Mouse (Mus musculus): ENCODE measurements around the gene Ppp1r9a. TPM values are rescaled to one million over a fixed set of nuclear protein-coding genes. Genes with fewer than 3 reads are reported as not detected.

The Ppp1r9a gene
- polyA plus RNA-seq, 1 experiment from 2014 or later: 19.0 TPM

DNA sequence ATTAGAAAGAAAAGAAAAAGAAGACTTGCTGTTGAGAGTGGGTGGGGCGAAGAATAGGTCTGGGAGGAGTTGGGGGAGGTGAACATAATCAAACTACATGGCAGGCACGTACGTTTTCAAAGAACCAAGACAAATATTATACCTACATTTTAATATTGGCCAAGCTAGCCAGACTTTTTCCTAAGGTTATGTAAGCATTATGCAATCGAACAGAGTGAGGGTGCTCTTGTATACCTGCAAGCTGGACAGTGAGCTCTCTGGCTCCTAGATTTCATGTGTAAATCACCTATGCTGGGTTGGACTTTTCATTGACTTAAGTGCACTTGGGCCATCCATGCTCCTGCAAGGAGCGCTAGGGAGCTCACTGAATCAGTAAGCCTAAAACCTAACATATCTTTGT lies 295.9 kb downstream of the Ppp1r9a start:
- Histone ChIP-seq H3K27me3 (no peaks in the 10 kb centered on the region), H3K27ac (no peak overlapping the region), H3K9ac (no peak overlapping the region), H3K9me3 (replicated peaks) (0 out of 2 replicates have a peak, but pooled peaks cover 3% of the 10 kb centered on the region), H3K4me3 (replicated peaks) (no peak overlapping the region), H3K36me3 (no peaks in the 10 kb centered on the region), H3K4me2 (no peak overlapping the region), H3K4me1 (no peaks in the 10 kb centered on the region)
- WGBS: 91% methylated on average over 5 of the region's 5 CpGs
- ATAC-seq (replicated peaks; ENCODE audit: low FRiP score): no peak

DNA sequence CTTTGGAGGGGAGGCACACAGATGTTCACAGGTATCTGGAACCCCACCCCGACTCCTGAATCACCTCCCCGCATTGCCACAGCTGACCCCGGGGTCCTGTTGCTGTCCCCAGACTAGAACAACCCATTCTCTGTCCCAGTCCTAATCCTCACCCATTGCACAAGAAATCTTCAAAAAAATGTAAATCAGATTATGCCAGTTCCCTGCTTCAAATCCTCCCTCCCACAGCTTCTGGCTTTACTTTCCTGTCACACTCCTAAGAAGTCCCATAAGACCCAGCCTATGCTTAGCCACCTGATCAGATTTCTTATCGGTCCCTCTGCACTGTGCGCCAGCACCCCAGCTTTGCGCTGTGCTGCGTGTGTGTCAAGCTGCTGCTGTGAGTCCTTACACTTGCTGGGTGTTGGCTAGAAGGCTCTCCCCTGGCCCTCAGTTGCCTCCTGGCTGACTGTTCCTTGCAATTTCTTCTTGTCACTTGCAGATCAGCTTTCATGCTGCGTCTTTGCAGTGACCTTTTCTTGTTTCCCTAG lies 296.7 kb downstream of the Ppp1r9a start:
- WGBS: 88% methylated on average over 8 of the region's 8 CpGs
- no peak for ATAC-seq (replicated peaks; ENCODE audit: low FRiP score)
- Histone ChIP-seq H3K4me3 (replicated peaks) (no peak overlapping the region), H3K27me3 (no peaks in the 10 kb centered on the region), H3K4me1 (no peaks in the 10 kb centered on the region), H3K27ac (no peak overlapping the region), H3K36me3 (no peaks in the 10 kb centered on the region), H3K4me2 (no peak overlapping the region), H3K9me3 (replicated peaks) (0 out of 2 replicates have a peak, but pooled peaks cover 3% of the 10 kb centered on the region), H3K9ac (no peak overlapping the region)

DNA sequence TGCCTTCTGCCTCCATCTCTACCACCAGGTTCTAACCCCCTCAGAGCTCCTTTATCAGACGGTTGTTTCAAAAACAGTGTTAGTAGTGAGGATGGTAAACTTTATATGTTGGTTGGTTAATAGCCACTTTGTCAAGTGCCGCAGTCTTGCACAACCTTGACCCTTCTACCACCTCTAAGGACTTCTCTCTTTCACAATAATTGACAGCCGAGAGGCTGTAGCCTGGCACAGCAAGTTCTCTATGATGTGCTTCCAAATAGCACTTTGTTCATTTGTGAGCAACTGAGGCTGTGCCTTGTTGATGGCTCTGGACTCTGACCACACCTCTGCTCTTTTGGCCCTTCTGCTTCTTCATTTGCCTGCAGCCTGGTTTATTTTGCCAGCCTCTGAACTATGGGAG lies 297.2 kb downstream of the Ppp1r9a start:
- H3K9me3 ChIP-seq (replicated peaks): 0 out of 2 replicates have a peak, but pooled peaks cover 3% of the 10 kb centered on the region
- no peaks in the 10 kb centered on the region for H3K4me1 ChIP-seq
- H3K36me3 ChIP-seq: no peaks in the 10 kb centered on the region
- ATAC-seq (replicated peaks; ENCODE audit: low FRiP score): no peak
- no peak overlapping the region for H3K27ac ChIP-seq
- H3K4me3 ChIP-seq (replicated peaks): no peak overlapping the region
- H3K4me2 ChIP-seq: no peak overlapping the region
- no peaks in the 10 kb centered on the region for H3K27me3 ChIP-seq
- H3K9ac ChIP-seq: no peak overlapping the region
- WGBS: 82% methylated on average over 3 of the region's 3 CpGs

DNA sequence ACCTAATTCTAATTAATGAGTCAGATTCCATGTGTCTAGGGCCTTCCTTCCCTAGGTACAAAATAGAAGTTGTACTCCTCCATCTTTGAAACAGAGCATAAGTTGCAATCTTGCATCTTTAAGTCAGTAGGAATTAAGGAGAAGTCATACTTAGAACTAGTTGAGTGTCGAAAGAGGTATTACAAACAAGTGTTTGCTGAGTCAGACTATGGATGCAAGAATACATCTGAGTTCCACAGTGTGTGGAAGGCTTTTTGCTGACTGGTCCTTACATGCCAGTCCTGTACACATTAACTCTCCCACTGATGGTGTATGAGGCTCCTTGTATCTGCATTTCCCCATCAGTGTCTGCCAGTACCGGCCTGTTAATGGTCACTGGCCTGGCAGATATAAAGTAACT lies 305.1 kb downstream of the Ppp1r9a start:
- no peak overlapping the region for H3K4me2 ChIP-seq
- H3K9ac ChIP-seq: no peak overlapping the region
- H3K9me3 ChIP-seq (replicated peaks): 0 out of 2 replicates have a peak, but pooled peaks cover 3% of the 10 kb centered on the region
- no peak for ATAC-seq (replicated peaks; ENCODE audit: low FRiP score)
- no peak overlapping the region for H3K4me3 ChIP-seq (replicated peaks)
- H3K27me3 ChIP-seq: no peaks in the 10 kb centered on the region
- no peak overlapping the region for H3K27ac ChIP-seq
- WGBS: 58% methylated on average over 2 of the region's 2 CpGs
- no peaks in the 10 kb centered on the region for H3K4me1 ChIP-seq
- H3K36me3 ChIP-seq: no peaks in the 10 kb centered on the region

Other genes starting within 250 kb of the Ppp1r9a start
- 46.8 and 48.7 TPM in 2 replicates for gene Sgce, start 155.7 kb upstream of the Ppp1r9a start, polyA plus RNA-seq (2015; fragmentation: Nextera tagmentation; extraction: Ambion mirVana)
- gene Peg10, start 155.6 kb upstream of the Ppp1r9a start, polyA plus RNA-seq (2015; fragmentation: Nextera tagmentation; extraction: Ambion mirVana): 4.1 and 4.4 TPM in 2 replicates